Mouse (Mus musculus): ENCODE results near the gene Tmie. TPM values are rescaled to one million over a fixed set of nuclear protein-coding genes. Genes with fewer than 3 reads are reported as not detected.

Tmie gene
- polyA plus RNA-seq (2014; fragmentation: Illumina TruSeq; extraction: RNeasy Lipid Tissue Mini Kit (QIAGEN cat#74804); ENCODE audit: low replicate concordance), result 0.74 TPM

GRCm38 (mm10) chr9:110879998-110880561 lies at the start of gene Tmie:
Gene Tmie (minus strand): TSS chr9:110880113.

GRCm38 (mm10) chr9:110916786-110917185 lies 36.9 kb upstream of the Tmie start, which contains the start of gene Fam240a:
Gene Fam240a (minus strand): TSS chr9:110916861.

DNA sequence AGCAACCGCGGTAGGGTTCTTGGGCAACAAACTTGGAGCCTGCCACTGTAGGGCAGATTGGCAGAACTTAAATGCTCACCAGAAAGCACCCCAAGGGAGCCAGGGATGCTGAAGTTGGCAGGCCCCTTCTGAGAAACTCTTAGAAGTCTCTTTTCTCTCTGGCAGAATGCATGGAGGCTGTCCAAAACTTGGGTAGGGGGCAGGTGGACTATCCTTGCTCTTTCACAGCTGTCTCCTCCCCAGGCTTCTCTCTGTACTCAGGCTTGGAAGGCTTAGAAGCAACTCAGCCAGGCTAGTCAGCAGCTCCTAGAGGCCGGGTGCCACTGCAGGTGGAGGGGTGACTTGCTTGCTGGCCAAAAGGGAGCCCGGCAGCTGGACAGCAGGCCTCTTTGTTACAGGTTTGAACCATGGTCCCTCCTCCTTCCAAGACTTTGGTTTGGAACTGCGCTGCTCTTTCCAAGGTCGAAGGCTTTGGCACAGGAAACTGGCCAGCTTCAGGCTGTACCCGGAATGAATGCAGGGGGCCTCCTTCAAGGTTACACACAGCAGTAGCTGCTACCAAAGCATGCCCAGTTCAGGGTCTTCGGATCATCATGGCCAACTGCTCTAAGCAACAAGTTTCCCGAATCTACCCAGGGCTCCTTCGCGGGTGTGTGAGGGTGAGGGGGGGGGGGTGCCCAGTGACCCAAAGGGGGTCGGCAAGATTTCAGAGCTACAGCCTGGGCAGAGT lies 557 bp downstream of the Tmie start, which contains the start of gene Als2cl:
Gene Als2cl, plus strand, starts transcription at position 680 of the 730 bp plus-strand sequence.

DNA sequence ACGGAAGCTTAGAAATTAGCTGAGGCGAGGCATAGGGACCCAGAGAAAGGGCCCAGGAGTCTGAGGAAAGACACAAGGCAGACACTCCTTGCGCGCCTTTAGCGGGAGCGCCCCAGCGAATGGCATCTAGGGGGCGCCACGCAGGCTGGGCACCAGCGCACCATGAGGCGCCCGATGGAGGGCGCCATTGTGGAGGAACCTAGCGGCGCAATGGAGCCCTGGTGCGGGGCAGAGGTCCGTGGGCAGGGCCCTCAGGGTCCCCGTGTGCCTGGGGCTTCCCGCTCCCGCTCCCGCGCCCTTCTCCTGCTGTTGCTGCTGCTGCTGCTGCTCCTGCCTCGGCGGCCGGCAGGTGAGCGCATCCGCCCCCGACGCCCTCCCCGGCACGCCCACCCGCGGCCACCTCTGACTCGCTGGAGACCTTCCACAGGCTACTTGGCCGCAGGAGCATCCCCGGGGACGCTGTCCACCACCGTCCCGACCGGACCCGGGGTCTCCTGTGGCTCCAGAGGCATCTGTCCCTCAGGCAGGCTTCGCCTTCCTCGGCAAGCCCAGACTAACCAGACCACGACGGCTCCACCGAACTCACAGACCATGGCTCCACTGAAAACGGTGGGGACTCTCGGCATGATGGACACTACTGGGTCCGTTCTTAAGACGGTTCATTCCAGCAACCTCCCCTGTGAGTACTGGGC lies 22.0 kb downstream of the Tmie start, which contains the start of gene Prss50:
Gene Prss50, plus strand, starts transcription at position 187 of the 692 bp plus-strand sequence.

DNA sequence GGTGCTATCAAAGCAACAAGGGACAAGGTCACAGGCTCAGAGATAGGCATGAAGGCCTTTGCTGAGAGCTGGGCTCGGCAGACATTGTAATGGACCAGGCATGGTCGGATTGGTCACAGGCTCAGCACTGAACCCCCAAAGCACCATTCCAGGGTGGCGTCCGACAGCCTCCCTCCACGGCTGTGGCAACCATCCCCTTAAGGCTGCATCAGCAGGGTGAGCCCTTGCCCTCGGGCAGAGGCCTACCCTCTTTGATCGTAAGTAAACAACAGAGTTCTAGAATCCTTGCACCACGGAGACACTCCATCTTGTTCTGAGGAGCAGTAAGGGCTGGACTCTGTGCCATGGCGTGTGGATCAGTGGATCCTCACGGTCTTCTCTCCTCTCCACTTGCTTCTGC lies 35.7 kb downstream of the Tmie start, which contains the start of gene Prss46:
Gene Prss46, plus strand, starts transcription at position 301 of the 400 bp plus-strand sequence.

DNA sequence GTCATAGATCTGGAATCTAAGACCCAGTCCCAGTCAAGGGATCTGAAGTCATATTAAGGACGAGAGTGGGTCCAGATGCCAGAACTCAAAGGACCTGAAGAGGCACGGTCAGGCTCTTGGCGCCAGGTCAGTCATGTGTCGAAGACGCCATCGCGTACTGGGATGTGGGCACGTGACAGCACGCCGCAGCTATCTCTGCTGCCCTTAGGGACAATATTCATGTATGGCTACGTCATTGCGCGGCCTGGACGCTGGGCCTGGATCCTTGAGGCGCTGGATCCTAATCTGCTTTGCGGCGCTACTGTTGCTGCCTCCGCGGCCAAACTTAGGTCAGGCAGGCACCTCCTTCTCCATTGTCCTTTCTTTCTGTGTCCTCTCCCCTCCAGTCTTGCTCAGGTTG lies 45.5 kb downstream of the Tmie start, which contains the start of gene Prss45:
Gene Prss45, plus strand, starts transcription at position 178 of the 400 bp plus-strand sequence.

DNA sequence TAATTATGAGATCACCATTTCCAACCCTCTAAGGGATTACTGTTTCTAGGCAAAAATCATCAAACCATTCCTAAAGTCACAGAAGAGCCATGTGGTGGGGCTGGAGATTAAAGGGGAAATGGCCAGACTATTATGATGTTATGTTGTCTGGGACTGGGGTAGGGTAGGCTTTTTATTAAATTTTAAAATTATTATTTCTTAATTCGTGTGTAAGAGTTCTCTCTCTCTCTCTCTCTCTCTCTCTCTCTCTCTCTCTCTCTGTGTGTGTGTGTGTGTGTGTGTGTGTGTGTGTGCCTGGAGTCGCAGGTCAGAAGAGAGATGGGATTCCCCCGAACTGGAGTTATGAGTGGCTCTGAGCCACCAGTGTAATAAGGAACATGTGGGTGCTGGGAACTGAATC lies 53.5 kb downstream of the Tmie start, which contains the start of gene Prss43:
Gene Prss43, plus strand, starts transcription at position 301 of the 400 bp plus-strand sequence.

Other genes starting within 250 kb of the Tmie start
- not detected for gene Nbeal2, start 226.0 kb downstream of the Tmie start, polyA plus RNA-seq (2014; fragmentation: Illumina TruSeq; extraction: RNeasy Lipid Tissue Mini Kit (QIAGEN cat#74804); ENCODE audit: low replicate concordance)
- not detected for gene Ccdc12, start 223.6 kb downstream of the Tmie start, polyA plus RNA-seq (2014; fragmentation: Illumina TruSeq; extraction: RNeasy Lipid Tissue Mini Kit (QIAGEN cat#74804); ENCODE audit: low replicate concordance)
- gene Myl3, start 138.3 kb downstream of the Tmie start, polyA plus RNA-seq (2014; fragmentation: Illumina TruSeq; extraction: RNeasy Lipid Tissue Mini Kit (QIAGEN cat#74804); ENCODE audit: low replicate concordance), result not detected
- not detected for gene Pth1r, start 133.0 kb downstream of the Tmie start, polyA plus RNA-seq (2014; fragmentation: Illumina TruSeq; extraction: RNeasy Lipid Tissue Mini Kit (QIAGEN cat#74804); ENCODE audit: low replicate concordance)
- not detected for gene Prss42, start 81.9 kb downstream of the Tmie start, polyA plus RNA-seq (2014; fragmentation: Illumina TruSeq; extraction: RNeasy Lipid Tissue Mini Kit (QIAGEN cat#74804); ENCODE audit: low replicate concordance)
- not detected for gene Prss44, start 66.1 kb downstream of the Tmie start, polyA plus RNA-seq (2014; fragmentation: Illumina TruSeq; extraction: RNeasy Lipid Tissue Mini Kit (QIAGEN cat#74804); ENCODE audit: low replicate concordance)
- gene Prss43, start 53.4 kb downstream of the Tmie start, polyA plus RNA-seq (2014; fragmentation: Illumina TruSeq; extraction: RNeasy Lipid Tissue Mini Kit (QIAGEN cat#74804); ENCODE audit: low replicate concordance), result not detected
- gene Prss45, start 45.5 kb downstream of the Tmie start, polyA plus RNA-seq (2014; fragmentation: Illumina TruSeq; extraction: RNeasy Lipid Tissue Mini Kit (QIAGEN cat#74804); ENCODE audit: low replicate concordance), result not detected
- gene Prss46, start 35.6 kb downstream of the Tmie start, polyA plus RNA-seq (2014; fragmentation: Illumina TruSeq; extraction: RNeasy Lipid Tissue Mini Kit (QIAGEN cat#74804); ENCODE audit: low replicate concordance), result not detected
- gene Prss50, start 22.1 kb downstream of the Tmie start, polyA plus RNA-seq (2014; fragmentation: Illumina TruSeq; extraction: RNeasy Lipid Tissue Mini Kit (QIAGEN cat#74804); ENCODE audit: low replicate concordance), result not detected
- gene Als2cl, start 243 bp downstream of the Tmie start, polyA plus RNA-seq (2014; fragmentation: Illumina TruSeq; extraction: RNeasy Lipid Tissue Mini Kit (QIAGEN cat#74804); ENCODE audit: low replicate concordance), result 3.1 TPM
- gene Fam240a, start 36.7 kb upstream of the Tmie start, polyA plus RNA-seq (2014; fragmentation: Illumina TruSeq; extraction: RNeasy Lipid Tissue Mini Kit (QIAGEN cat#74804); ENCODE audit: low replicate concordance), result not detected
- not detected for gene Tdgf1, start 66.0 kb upstream of the Tmie start, polyA plus RNA-seq (2014; fragmentation: Illumina TruSeq; extraction: RNeasy Lipid Tissue Mini Kit (QIAGEN cat#74804); ENCODE audit: low replicate concordance)
- 0.22 TPM for gene Lrrc2, start 71.4 kb upstream of the Tmie start, polyA plus RNA-seq (2014; fragmentation: Illumina TruSeq; extraction: RNeasy Lipid Tissue Mini Kit (QIAGEN cat#74804); ENCODE audit: low replicate concordance)
- gene Rtp3, start 110.5 kb upstream of the Tmie start, polyA plus RNA-seq (2014; fragmentation: Illumina TruSeq; extraction: RNeasy Lipid Tissue Mini Kit (QIAGEN cat#74804); ENCODE audit: low replicate concordance), result 0.37 TPM
- not detected for gene Ltf, start 139.2 kb upstream of the Tmie start, polyA plus RNA-seq (2014; fragmentation: Illumina TruSeq; extraction: RNeasy Lipid Tissue Mini Kit (QIAGEN cat#74804); ENCODE audit: low replicate concordance)
- gene Ccrl2, start 177.4 kb upstream of the Tmie start, polyA plus RNA-seq (2014; fragmentation: Illumina TruSeq; extraction: RNeasy Lipid Tissue Mini Kit (QIAGEN cat#74804); ENCODE audit: low replicate concordance), result 1.2 TPM
- 95.7 TPM for gene Lrrfip2, start 237.5 kb upstream of the Tmie start, polyA plus RNA-seq (2014; fragmentation: Illumina TruSeq; extraction: RNeasy Lipid Tissue Mini Kit (QIAGEN cat#74804); ENCODE audit: low replicate concordance)